Mouse (Mus musculus) heart, embryonic 15.5 days (tissue): ENCODE measurements around the gene Cyp46a1. TPM values are rescaled to one million over a fixed set of nuclear protein-coding genes. Genes with fewer than 3 reads are reported as not detected.

ENCODE experiments used
- ATAC-seq: fragments of 200-750 bp; cut with Nextera tagmentation; replicated peaks from 2 replicates; pipeline ENCODE4 v1.8.0; 2017; ENCODE audit warnings: low read depth, moderate TSS enrichment; ENCODE audit not compliant: insufficient number of reproducible peaks, insufficient read depth, low FRiP score
- H3K27ac ChIP-seq: fragments of 300-500 bp; sonication (generic); 2 replicates; pipeline ENCODE4 v1.5.1; 2015; ENCODE audit warnings: mild to moderate bottlenecking, inconsistent platforms
- H3K27me3 ChIP-seq: fragments of 300-500 bp; sonication (generic); 2 replicates; pipeline ENCODE4 v1.6.1; 2015; ENCODE audit warnings: inconsistent platforms
- H3K36me3 ChIP-seq: fragments of 300-500 bp; sonication (generic); 2 replicates; pipeline ENCODE4 v1.6.1; 2015; ENCODE audit warnings: mild to moderate bottlenecking, inconsistent platforms
- H3K4me1 ChIP-seq: fragments of 300-500 bp; sonication (generic); replicated peaks from 2 replicates; pipeline ENCODE4 v1.6.1; 2015; ENCODE audit warnings: inconsistent platforms
- H3K4me2 ChIP-seq: fragments of 300-500 bp; sonication (generic); 2 replicates; pipeline ENCODE4 v1.6.1; 2015; ENCODE audit warnings: inconsistent platforms, mild to moderate bottlenecking, moderate library complexity
- H3K4me3 ChIP-seq: fragments of 300-500 bp; sonication (generic); 2 replicates; pipeline ENCODE4 v1.5.1; 2015; ENCODE audit warnings: mild to moderate bottlenecking, inconsistent platforms
- H3K9ac ChIP-seq: fragments of 300-500 bp; sonication (generic); 2 replicates; pipeline ENCODE4 v1.6.1; 2015; ENCODE audit warnings: mild to moderate bottlenecking, inconsistent platforms
- H3K9me3 ChIP-seq: fragments of 300-500 bp; sonication (generic); replicated peaks from 2 replicates; pipeline ENCODE4 v1.6.1; 2016; ENCODE audit warnings: inconsistent platforms
- WGBS: fragments of 180-500 bp; shearing (Covaris S2); methylation state at CpG from one replicate; pipeline ENCODE4 v1.1.7; 2015; ENCODE audit warnings: mixed read lengths; 5-methylcytosine and 5-hydroxymethylcytosine counted together
- polyA plus RNA-seq: library from polyadenylated mRNA; unstranded; fragments of >200 nt; fragmentation: Nextera tagmentation; extraction: Ambion mirVana; gene quantifications from 2 replicates; pipeline ENCODE4 v1.2.1, GENCODE M21; 2015

Cyp46a1 gene
- polyA plus RNA-seq, 1 experiment from 2014 or later = 5.6 TPM

GRCm38 (mm10) chr12:108365340-108365739 lies 31.2 kb downstream of the Cyp46a1 start:
- Histone ChIP-seq H3K4me1 (peaks cover 28% of the 10 kb centered on the region), H3K4me3 (no peak overlapping the region), H3K27ac (0 out of 2 replicates have a peak overlapping the region, but pooled peaks have one; percentile 46), H3K27me3 (no peaks in the 10 kb centered on the region), H3K4me2 (no peak overlapping the region), H3K9ac (no peak overlapping the region), H3K9me3 (no peaks in the 10 kb centered on the region), H3K36me3 (no peaks in the 10 kb centered on the region)
- WGBS = 11% methylated on average over 3 of the region's 3 CpGs
- peak; percentile 40; the same call in 1 of the 2 replicates for ATAC-seq

DNA sequence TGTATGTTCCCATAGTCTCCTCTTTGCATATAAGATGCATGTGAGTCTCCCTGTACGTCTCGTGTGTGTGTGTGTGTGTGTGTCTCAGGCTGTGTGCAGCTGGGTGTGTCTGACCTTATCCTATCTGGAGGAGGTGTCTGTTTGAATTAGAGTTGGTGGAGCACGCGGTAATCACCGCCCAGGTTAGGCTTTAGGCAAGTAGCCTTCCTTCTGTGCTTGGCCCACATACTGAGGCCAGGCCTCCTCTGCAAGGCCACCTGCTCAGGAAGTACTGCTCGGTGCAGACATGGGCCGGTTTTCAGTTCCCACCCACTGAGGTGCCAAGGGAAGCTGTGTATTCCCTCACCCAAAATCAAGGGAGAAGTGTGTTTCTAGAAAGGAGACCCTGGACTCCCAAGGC lies 31.7 kb downstream of the Cyp46a1 start:
- Histone ChIP-seq H3K27me3 (no peaks in the 10 kb centered on the region), H3K9me3 (no peaks in the 10 kb centered on the region), H3K4me2 (no peak overlapping the region), H3K9ac (no peak overlapping the region), H3K4me3 (no peak overlapping the region), H3K36me3 (no peaks in the 10 kb centered on the region), H3K27ac (no peak overlapping the region), H3K4me1 (peaks cover 33% of the 10 kb centered on the region)
- ATAC-seq = no peak
- WGBS = 61% methylated on average over 7 of the region's 7 CpGs

DNA sequence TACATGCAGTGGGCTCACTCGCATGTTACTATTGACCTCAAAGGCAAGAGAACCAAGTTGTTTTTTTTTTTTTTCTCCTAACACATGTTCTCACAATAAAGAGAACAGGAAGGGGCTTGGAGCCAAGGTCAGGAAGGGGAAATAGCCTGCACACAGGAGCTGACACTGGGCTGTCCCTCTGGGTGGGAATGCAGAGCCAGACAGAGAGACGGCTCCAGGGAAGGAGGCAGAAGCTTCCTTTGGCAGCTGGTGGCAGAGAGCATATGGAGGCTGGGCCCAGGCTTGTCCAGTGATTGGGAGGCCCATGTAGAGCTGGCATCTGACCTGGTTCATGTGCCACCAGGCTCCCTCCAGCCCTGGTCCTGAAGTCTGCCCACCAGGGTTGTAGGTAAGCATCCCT lies 33.7 kb downstream of the Cyp46a1 start:
- ATAC-seq = no peak
- H3K36me3 ChIP-seq = no peaks in the 10 kb centered on the region
- no peak overlapping the region for H3K4me3 ChIP-seq
- peaks cover 53% of the 10 kb centered on the region for H3K4me1 ChIP-seq
- no peak overlapping the region for H3K4me2 ChIP-seq
- WGBS = 61% methylated on average over 2 of the region's 2 CpGs
- H3K9me3 ChIP-seq = no peaks in the 10 kb centered on the region
- H3K9ac ChIP-seq = no peak overlapping the region
- H3K27ac ChIP-seq = no peak overlapping the region
- no peaks in the 10 kb centered on the region for H3K27me3 ChIP-seq

DNA sequence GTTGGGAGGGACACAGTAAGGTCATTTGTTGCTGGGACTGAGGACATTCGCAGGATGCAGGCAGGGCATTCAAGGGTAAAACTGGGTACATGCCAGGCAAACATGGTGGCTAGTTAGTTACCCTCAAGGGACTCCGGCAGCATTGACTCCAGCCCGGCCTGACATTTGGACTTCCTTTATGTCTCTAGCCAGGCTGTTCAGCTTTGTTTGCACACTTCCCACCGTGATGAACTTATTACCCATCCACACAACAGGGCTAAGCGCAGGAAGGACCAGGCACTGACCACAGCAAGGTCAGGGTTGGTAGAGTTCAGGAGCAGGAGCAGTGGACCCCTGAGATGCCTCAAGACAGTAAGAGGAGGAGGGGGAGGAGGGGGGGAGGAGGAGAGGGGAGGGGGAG lies 34.7 kb downstream of the Cyp46a1 start:
- Histone ChIP-seq H3K4me1 (peaks cover 62% of the 10 kb centered on the region), H3K4me2 (no peak overlapping the region), H3K4me3 (no peak overlapping the region), H3K27ac (no peak overlapping the region), H3K9ac (no peak overlapping the region), H3K27me3 (no peaks in the 10 kb centered on the region), H3K9me3 (no peaks in the 10 kb centered on the region), H3K36me3 (no peaks in the 10 kb centered on the region)
- WGBS = 74% methylated on average over 5 of the region's 5 CpGs
- ATAC-seq = no peak

DNA sequence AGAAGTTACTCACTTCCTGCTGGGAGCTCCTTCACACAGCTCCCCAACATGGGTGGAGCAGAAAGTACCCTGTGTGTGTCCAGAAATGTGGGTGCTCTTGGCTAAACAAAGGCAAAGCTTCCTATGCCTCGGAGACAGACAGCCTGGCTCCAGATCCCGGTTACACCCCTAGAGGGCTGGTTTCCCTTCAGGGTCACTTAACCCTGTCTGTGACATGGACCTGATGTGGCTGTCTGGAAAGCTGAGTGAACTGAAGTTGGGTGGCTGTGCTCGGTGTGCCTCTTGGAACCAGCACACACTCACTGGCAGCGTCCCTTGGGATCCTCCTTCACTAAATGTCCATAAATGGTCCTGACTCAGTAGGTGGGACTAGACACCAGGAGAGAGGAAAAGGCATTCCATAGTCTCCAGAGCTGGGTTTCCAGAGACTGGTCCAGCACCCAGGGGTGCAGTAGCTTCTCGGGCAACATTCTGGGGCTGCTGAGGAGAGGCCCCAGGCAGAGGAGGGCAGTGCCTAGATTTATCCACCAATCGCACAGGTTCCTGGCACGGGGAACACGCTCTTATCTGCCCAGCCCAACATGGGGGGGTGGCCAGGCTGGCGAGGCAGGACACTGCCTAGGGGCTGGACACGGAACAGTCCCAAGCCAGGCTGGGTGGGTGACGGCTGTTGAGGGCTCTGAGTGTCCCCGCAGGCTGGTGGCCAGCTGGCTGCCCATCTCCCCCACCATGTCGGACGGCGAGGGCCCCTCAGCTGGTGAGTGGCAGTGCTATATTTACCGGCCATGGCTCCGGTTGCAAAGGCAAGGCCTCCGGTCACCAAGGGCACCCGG lies 36.6 kb downstream of the Cyp46a1 start, which contains the start of gene Eml1:
TSS of gene Eml1 (plus strand) at position 362 of the 833 bp plus-strand sequence.
- H3K4me1 ChIP-seq = peaks cover 57% of the 10 kb centered on the region
- H3K4me2 ChIP-seq = peak within 1 kb of the TSS; percentile 65
- H3K9me3 ChIP-seq = no peaks in the 10 kb centered on the region
- H3K9ac ChIP-seq = peak within 1 kb of the TSS; percentile 56
- ATAC-seq = peak; percentile 83
- no peaks in the 10 kb centered on the region for H3K36me3 ChIP-seq
- H3K27me3 ChIP-seq = no peaks in the 10 kb centered on the region
- H3K27ac ChIP-seq = peak within 1 kb of the TSS; percentile 94
- peak within 1 kb of the TSS; percentile 48 for H3K4me3 ChIP-seq
- WGBS = 28% methylated on average over 19 of the region's 19 CpGs

- H3K9me3 ChIP-seq = no peaks in the 10 kb centered on the region
- 39% methylated on average over 6 of the region's 6 CpGs for WGBS
- H3K9ac ChIP-seq = peak overlapping the region; percentile 56
- no peak for ATAC-seq
- H3K36me3 ChIP-seq = no peaks in the 10 kb centered on the region
- peak overlapping the region; percentile 48 for H3K4me3 ChIP-seq
- H3K27me3 ChIP-seq = no peaks in the 10 kb centered on the region
- H3K4me1 ChIP-seq = peaks cover 56% of the 10 kb centered on the region
- H3K27ac ChIP-seq = peak overlapping the region; percentile 94
- H3K4me2 ChIP-seq = peak overlapping the region; percentile 65
These were observed 37.2 kb downstream of the Cyp46a1 start for GRCm38 (mm10) chr12:108371429-108371765.

- H3K4me3 ChIP-seq = peak overlapping the region; percentile 48
- peaks cover 56% of the 10 kb centered on the region for H3K4me1 ChIP-seq
- no peak; the same call in 1 of the 2 replicates for ATAC-seq
- H3K27ac ChIP-seq = peak overlapping the region; percentile 94
- H3K4me2 ChIP-seq = peak overlapping the region; percentile 65
- no peaks in the 10 kb centered on the region for H3K9me3 ChIP-seq
- peak overlapping the region; percentile 56 for H3K9ac ChIP-seq
- H3K27me3 ChIP-seq = no peaks in the 10 kb centered on the region
- 31% methylated on average over 17 of the region's 17 CpGs for WGBS
- no peaks in the 10 kb centered on the region for H3K36me3 ChIP-seq
These were observed 38.1 kb downstream of the Cyp46a1 start for GRCm38 (mm10) chr12:108372241-108372640.

- Histone ChIP-seq H3K4me2 (no peak overlapping the region), H3K27ac (peak overlapping the region; percentile 94), H3K9me3 (no peaks in the 10 kb centered on the region), H3K4me1 (peaks cover 56% of the 10 kb centered on the region), H3K36me3 (no peaks in the 10 kb centered on the region), H3K9ac (no peak overlapping the region), H3K27me3 (no peaks in the 10 kb centered on the region), H3K4me3 (no peak overlapping the region)
- 71% methylated on average over 9 of the region's 9 CpGs for WGBS
- ATAC-seq = no peak
These were observed 39.4 kb downstream of the Cyp46a1 start for GRCm38 (mm10) chr12:108373611-108374010.

DNA sequence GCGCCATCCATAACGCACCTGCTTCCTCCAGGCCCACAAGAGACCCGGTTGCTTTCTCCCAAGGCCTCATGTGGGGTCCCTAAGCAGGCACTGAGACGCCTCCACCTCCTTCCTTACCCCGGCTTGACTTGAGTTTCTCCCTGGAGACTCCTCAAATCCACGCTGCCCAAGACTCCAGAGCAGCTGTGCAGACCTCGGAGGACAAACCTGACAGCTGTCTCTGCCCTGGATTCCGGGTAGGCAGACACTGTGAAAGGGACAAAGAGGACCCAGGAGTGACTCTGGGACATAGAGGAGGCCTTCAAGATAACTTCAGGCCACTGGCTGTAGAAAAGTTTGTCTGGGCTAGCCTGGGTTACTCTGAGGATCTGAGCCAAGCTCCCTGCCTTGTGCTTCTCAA lies 40.5 kb downstream of the Cyp46a1 start:
- H3K4me3 ChIP-seq = no peak overlapping the region
- no peak overlapping the region for H3K27ac ChIP-seq
- H3K27me3 ChIP-seq = no peaks in the 10 kb centered on the region
- no peak overlapping the region for H3K4me2 ChIP-seq
- no peaks in the 10 kb centered on the region for H3K36me3 ChIP-seq
- no peak overlapping the region for H3K9ac ChIP-seq
- 78% methylated on average over 8 of the region's 8 CpGs for WGBS
- H3K4me1 ChIP-seq = peaks cover 52% of the 10 kb centered on the region
- H3K9me3 ChIP-seq = no peaks in the 10 kb centered on the region
- no peak for ATAC-seq

- peaks cover 15% of the 10 kb centered on the region for H3K4me1 ChIP-seq
- H3K9ac ChIP-seq = no peak overlapping the region
- no peaks in the 10 kb centered on the region for H3K27me3 ChIP-seq
- no peaks in the 10 kb centered on the region for H3K36me3 ChIP-seq
- no peak overlapping the region for H3K4me2 ChIP-seq
- WGBS = 85% methylated on average over 13 of the region's 13 CpGs
- H3K9me3 ChIP-seq = no peaks in the 10 kb centered on the region
- no peak for ATAC-seq
- H3K4me3 ChIP-seq = no peak overlapping the region
- H3K27ac ChIP-seq = no peak overlapping the region
These were observed 44.4 kb downstream of the Cyp46a1 start for GRCm38 (mm10) chr12:108378379-108379133.

GRCm38 (mm10) chr12:108386476-108387232 lies 52.5 kb downstream of the Cyp46a1 start:
- peak; percentile 48 for ATAC-seq
- no peaks in the 10 kb centered on the region for H3K9me3 ChIP-seq

More at GRCm38 (mm10) chr12:108386476-108387232, 52.5 kb downstream of the Cyp46a1 start:
- peaks cover 27% of the 10 kb centered on the region for H3K4me1 ChIP-seq
- 26% methylated on average over 13 of the region's 13 CpGs for WGBS
- no peak overlapping the region for H3K4me3 ChIP-seq
- no peaks in the 10 kb centered on the region for H3K27me3 ChIP-seq
- H3K36me3 ChIP-seq = no peaks in the 10 kb centered on the region
- peak overlapping the region; percentile 86 for H3K27ac ChIP-seq
- 0 out of 2 replicates have a peak overlapping the region, but pooled peaks have one; percentile 6 for H3K9ac ChIP-seq
- H3K4me2 ChIP-seq = peak overlapping the region; percentile 36
